Mouse (Mus musculus): ENCODE data around the gene Helz.

GRCm38 (mm10) chr11:107502801-107503200 lies 44.9 kb upstream of the Helz start:
- TF ChIP-seq CTCF (IDR thresholded peaks at IDR 0.05; ENCODE audit: borderline replicate concordance, extremely low read depth, insufficient read depth, insufficient read length) (no peak), POLR2A (IDR thresholded peaks at IDR 0.05; ENCODE audit: borderline replicate concordance, extremely low read depth, insufficient read depth, insufficient read length, poor library complexity, severe bottlenecking) (no peak)

Measured in brain, embryonic 14.5 days (tissue).